Mouse (Mus musculus) brain, embryonic 18.5 days (tissue): Measurements from ENCODE around the gene Cdkal1.

ENCODE experiments used
- DNase-seq: peaks from one replicate; pipeline ENCODE4 v3.0.0-alpha.2; 2012; ENCODE audit warnings: low read depth, low spot score

The Cdkal1 gene

GRCm38 (mm10) chr13:29355484-29356157 is 499.9 kb downstream of the Cdkal1 start:
- DNase-seq = no peak

- no peak for DNase-seq
Measured at GRCm38 (mm10) chr13:29354943-29355342, 500.5 kb downstream of the Cdkal1 start.

DNA sequence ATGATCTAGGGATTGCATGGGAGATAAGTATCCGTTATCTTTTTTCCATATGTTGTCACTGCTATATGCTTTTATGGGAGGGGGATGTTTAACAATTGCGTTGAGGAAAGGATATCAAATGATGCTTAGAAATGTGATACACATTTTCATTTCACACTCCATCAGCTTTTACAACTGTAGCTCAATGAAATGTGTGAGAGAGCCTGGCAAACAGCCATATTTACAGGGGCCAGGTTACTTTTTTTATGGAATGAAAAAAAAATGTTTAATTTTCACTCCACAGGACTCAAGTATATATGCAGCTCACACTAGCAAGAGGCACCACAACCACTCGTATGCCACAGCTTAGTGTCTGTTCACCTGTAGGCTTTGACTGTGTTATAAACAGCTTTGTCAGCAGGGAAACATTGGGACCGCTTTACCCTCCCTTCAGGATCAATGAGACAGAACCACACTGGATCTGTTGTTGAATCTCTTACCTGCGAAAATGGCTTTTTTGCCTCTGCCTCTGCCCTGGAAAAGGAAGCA is 501.5 kb downstream of the Cdkal1 start:
- DNase-seq = no peak

GRCm38 (mm10) chr13:29351023-29351684 is 504.3 kb downstream of the Cdkal1 start:
- no peak for DNase-seq

- no peak for DNase-seq
Measured at GRCm38 (mm10) chr13:29350004-29350403, 505.5 kb downstream of the Cdkal1 start.

- DNase-seq = no peak
Measured at GRCm38 (mm10) chr13:29349386-29349961, 506.0 kb downstream of the Cdkal1 start.

DNA sequence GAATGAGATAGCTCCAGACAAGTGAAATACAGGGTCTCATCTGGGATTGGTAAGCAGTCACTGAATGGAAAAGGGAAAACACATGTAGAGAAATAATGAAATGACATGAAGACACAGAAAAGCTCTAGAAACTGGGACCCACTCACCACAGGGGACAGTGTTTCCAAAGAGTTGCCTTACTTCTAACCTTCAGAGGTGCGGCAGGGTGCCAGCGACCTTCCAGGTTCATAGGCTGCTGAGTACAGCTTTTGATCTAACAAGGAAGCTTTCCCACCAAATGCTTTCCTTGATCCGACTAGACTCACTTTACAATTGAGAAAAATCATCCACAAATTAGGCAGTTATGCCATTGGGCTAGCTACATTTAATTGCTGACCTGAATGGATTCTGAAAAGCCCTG is 507.1 kb downstream of the Cdkal1 start:
- DNase-seq = no peak

DNA sequence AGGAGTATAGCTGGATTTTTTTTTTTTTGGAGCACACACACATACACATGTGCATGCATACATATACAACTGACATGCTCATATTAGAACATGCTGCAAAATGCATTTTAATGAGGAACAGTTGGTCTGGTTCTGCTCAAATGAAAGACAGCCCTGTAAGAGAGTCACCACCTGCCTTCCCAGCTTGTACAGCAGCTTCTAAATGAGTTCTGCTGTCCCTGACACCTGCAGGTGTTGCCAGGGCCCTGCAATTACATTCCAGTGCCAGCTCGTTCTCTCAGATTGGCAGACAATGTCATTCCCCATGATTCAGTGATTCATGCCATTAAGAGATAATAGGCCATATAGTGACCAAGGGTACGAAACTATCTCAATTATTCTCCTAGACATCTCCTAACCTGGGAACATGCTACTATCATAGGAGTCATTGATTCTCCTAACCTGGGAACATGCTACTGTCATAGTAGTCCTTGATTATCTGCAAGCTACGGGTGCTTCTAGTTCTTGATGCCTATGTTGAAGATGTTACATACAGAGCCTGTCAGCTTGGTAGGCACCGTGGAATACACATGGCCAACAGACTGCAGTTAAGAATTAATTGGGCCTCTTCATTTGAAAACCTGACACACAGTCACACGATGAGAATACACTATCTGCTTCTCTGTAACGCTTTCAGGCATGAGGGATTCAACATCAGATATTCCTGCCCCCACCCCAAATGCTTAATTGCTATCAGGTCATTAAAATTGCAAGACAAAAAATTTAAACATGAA is 522.6 kb downstream of the Cdkal1 start:
- DNase-seq = no peak

DNA sequence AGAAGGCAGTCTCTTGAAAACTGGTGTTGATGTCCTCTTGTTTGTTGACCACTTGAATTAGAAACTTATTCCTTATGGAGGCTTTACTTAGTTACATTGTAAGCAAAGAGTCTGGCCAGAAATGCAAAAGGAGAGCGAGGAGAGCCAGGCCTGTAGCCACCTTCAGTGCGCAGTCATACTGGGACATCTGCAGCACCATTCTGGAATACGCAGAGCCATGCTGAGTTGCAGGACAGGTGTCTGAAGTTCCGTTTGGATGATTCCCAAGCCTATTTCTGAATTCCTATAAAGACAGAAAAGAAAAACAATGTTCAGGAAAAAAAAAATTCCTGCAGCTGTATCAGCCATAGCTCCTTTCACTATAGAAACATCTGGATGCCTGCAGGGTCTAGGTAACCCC is 529.5 kb downstream of the Cdkal1 start:
- DNase-seq = no peak

- DNase-seq = no peak
Measured at GRCm38 (mm10) chr13:29320421-29320820, 535.1 kb downstream of the Cdkal1 start.

DNA sequence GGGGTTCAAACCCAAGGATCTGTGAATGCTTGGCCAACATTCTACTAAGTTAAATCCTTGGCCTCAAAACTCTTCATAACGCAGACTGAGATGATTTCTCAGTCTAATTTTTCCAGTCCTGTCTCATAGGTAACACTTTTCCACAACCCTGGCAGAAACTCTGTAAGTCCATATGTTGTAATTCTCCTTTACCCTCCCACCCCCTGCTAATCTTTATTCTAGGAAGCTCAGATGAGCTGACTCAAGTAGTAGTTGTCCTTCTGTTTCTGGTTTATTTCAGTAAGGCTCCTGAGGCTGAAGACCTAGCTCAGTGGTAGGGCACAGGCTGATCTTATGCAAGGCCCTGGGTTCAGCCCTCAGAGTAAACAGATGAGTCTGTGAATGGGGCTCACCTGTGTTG is 537.8 kb downstream of the Cdkal1 start:
- no peak for DNase-seq

- DNase-seq = no peak
Measured at GRCm38 (mm10) chr13:29316271-29316670, 539.2 kb downstream of the Cdkal1 start.

- DNase-seq = no peak
Measured at GRCm38 (mm10) chr13:29312026-29312425, 543.4 kb downstream of the Cdkal1 start.

DNA sequence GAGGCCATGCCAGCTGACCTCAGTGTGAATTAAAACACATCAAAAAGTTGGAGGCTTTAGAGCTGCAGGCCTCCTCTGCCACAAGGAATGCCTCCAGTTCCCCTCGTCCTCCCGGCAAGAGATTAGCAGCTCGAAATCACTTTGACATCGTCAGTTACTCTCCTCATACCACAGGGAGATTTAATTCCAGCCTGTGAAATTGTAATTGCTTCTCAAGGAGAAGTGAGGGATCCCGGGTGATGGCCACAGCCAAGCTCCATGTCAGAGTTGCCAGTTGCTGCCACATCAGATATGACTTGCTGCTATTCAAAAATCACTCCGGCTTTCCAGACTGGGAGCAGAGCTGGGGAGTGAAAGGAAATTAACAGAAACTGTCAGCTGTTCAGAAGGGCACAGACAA is 548.1 kb downstream of the Cdkal1 start:
- no peak for DNase-seq

DNA sequence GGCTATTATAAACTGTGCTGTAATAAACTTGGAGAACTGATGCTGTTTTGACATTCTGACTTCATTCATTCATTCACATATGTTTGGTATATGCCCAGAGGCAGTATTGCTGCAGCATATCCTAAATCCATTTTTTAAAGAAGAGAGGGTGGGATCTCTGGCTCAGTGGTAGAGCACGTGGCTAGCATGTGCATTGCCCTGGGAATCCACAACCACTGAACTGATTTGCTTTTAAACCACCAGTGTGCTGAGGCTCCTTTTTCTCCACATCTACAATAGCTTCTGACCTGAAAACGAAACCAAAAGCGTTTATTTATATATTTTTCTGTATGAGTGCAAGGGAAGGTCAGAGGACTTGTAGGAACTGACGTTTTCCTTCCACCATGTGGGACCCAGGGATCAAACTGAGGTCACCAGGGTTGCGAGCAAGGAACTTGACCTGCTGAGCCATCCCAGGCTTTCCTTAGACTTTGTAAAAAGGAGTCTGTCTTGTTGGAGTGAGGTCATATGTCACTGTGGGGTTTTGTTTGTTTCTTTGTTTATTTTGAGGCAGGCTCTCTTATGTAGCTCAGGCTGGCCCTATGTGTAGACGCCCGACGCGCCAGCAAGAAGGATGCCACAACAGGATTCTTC is 562.8 kb downstream of the Cdkal1 start:
- no peak for DNase-seq

- DNase-seq = no peak
Measured at GRCm38 (mm10) chr13:29290569-29290968, 564.9 kb downstream of the Cdkal1 start.

- no peak for DNase-seq
Measured at GRCm38 (mm10) chr13:29285058-29285457, 570.4 kb downstream of the Cdkal1 start.

- DNase-seq = no peak
Measured at GRCm38 (mm10) chr13:29281556-29281955, 573.9 kb downstream of the Cdkal1 start.

DNA sequence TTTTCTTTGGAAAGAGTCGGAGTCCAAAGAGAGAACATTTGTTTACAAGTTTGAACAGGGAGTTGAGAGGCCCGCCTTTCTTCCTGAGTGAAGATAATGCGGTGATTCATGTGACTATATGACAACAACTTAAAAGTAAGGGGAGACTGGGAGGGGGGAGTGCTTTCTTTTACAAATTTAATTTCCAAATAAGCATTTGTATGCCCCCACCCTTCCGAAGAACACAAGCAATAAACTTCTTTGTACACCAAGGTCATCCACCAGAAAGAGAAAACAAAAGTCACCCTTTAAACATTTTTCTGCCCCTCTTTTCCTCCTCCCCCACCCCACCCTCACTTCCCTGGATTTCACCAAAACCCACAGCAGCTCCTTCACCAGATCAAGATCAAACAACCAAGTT is 577.3 kb downstream of the Cdkal1 start:
- DNase-seq = no peak

- DNase-seq = peak; percentile 63
Measured at GRCm38 (mm10) chr13:29274296-29274695, 581.2 kb downstream of the Cdkal1 start.

DNA sequence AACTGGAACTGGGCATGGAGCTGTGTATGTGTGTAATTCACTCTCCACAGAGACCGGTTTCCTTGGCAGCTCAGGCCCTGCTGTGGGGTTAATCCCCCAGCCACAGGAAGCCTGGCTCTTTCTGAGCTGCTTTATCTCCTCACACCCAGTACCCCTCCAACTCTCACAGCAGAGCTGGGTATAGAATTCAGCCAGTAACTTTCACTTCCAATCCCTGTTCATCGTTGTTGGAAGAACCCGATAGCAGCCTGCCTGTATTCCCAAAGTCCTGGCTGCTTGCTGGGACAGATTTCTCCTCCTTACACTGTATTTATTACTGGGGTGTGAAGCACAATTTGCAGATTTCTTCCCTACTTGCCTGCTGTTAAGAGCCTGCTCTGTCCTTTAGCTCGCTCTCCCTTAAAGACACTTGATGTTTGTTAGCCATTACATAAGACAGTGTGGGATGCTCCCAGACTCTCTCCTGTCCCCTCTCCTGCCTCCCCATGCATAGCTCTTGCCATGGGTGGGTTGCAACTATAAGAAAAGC is 581.7 kb downstream of the Cdkal1 start:
- DNase-seq = peak; percentile 67
